Mouse (Mus musculus) 416B (cell line): ENCODE results near the gene Olfr201.
"Not testable (repeated sequence)": the region's sequence is repeated elsewhere in the genome, so short reads cannot be mapped to it uniquely, and the experiment has no call there.

Experiments used
- DNase-seq: peaks from one replicate; pipeline ENCODE4 v3.0.0; 2011; ENCODE audit warnings: low read depth

Gene Olfr201

GRCm38 (mm10) chr16:59272532-59272931, at the start of gene Olfr201:
TSS of gene Olfr201 (minus strand) at chr16:59272632.
- not testable (repeated sequence) for DNase-seq

DNA sequence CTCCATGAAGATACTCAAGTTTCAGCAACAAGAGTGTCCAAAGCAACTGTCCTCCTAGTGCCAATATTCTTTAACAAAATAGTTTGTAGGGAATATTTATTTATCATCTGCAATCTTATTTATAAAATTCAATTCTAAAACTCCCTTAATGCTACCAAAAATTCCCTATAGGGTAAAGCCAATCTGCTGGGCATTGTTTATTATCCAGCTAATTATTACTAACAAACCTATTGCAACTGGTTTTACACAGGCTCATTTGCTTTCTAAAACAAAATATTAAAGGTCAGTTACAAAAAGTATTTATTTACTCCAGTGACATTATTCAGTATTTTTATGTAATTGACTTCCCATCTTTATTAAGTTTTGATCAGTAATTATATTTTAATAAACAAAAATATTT, 45.7 kb upstream of the Olfr201 start, which contains the start of gene Olfr204:
Gene Olfr204 (minus strand): TSS at position 101 of the 400 bp plus-strand sequence.
- DNase-seq, result no peak

GRCm38 (mm10) chr16:59298581-59298980, 26.1 kb upstream of the Olfr201 start, which contains the start of gene Olfr203:
TSS of gene Olfr203 (plus strand) at chr16:59298881.
- no peak for DNase-seq

- DNase-seq, result peak; percentile 69
Measured at GRCm38 (mm10) chr16:59287576-59287975, 15.1 kb upstream of the Olfr201 start.

GRCm38 (mm10) chr16:59286693-59287092, 14.3 kb upstream of the Olfr201 start, which contains the start of gene Olfr202:
TSS of gene Olfr202 (minus strand) at chr16:59286793.
- DNase-seq, result no peak

DNA sequence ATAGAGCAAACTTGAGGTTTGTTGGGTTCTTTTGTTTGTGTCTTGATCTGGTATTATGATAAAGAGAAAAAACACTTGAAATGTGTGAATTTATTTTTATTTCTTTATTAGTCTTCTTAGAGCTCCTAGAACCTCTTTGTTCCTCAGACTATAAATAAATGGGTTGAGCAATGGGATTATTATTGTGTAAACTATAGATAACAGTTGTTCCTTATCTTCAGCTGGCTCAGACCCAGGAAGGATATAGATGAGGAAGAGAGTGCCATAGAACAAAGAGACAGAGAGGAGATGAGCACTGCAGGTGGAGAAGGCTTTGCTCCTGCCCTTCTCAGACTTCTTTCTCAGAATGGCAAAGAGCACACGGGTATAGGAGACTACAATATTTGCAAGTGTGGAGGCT, 11.0 kb upstream of the Olfr201 start:
- peak; percentile 44 for DNase-seq

GRCm38 (mm10) chr16:59280542-59280941, 8.1 kb upstream of the Olfr201 start:
- no peak for DNase-seq

GRCm38 (mm10) chr16:59269097-59269496, 3.3 kb downstream of the Olfr201 start:
- DNase-seq, result peak; percentile 43

DNA sequence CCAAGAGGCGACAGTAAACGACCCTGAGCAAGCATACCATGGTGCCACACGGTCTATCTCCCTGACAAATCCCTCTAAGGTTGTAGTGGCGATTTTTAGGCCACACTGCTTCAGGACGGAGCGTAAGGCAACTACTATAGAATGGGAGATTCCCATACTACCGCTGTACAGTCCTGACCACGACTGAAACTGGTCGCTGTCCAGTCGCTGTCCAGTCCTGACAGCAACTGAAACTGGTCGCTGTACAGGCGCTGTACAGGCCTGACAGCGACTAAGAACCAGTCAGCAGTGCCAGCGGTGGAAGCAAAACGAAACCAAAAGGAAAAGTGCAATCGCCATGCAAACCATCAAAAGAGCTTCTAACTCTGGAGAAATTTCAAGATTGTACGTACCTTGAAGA, 22.7 kb downstream of the Olfr201 start:
- DNase-seq, result peak; percentile 16

GRCm38 (mm10) chr16:59219667-59220066, 52.8 kb downstream of the Olfr201 start, which contains the start of gene Olfr199:
TSS of gene Olfr199 (minus strand) at chr16:59219767.
- DNase-seq, result not testable (repeated sequence)

DNA sequence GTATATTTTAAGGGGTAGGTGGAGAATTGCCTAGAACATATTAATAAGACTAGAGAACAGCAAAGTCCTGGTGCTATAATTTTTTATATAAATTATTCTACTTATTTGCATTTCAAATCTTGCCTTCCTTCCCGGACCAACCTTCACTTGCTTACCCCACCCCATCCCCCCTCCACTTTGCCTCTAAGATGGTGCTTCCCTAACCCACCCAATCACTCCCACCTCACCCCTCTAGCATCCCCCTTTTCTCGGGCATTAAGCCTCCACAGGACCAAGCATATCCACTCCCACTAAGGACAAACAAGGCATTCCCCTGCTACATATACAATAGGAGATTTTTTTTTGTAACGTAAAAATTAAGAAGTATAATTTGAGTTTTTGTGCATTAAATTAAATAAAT, 54.6 kb downstream of the Olfr201 start:
- DNase-seq, result not testable (repeated sequence)
